Mouse (Mus musculus) embryonic facial prominence, embryonic 12.5 days (tissue): ENCODE data around the gene Ubac2. TPM values are rescaled to one million over a fixed set of nuclear protein-coding genes. Genes with fewer than 3 reads are reported as not detected.
A peak's percentile ranks its signal among the peaks of the same experiment; 100 is the strongest.

Experiments
- ATAC-seq: fragments of 200-750 bp; cut with Nextera tagmentation; 2 replicates; pipeline ENCODE4 v1.8.0; 2017; ENCODE audit not compliant: insufficient number of reproducible peaks, insufficient read depth, low FRiP score, low TSS enrichment
- H3K27ac ChIP-seq: fragments of 300-500 bp; sonication (generic); 2 replicates; pipeline ENCODE4 v1.5.1; 2016; ENCODE audit warnings: mild to moderate bottlenecking
- H3K27me3 ChIP-seq: fragments of 300-500 bp; sonication (generic); 2 replicates; pipeline ENCODE4 v1.6.1; 2016; ENCODE audit warnings: mild to moderate bottlenecking, moderate library complexity
- H3K36me3 ChIP-seq: fragments of 300-500 bp; sonication (generic); 2 replicates; pipeline ENCODE4 v1.6.1; 2016; ENCODE audit warnings: mild to moderate bottlenecking
- H3K4me1 ChIP-seq: fragments of 300-500 bp; sonication (generic); 2 replicates; pipeline ENCODE4 v1.6.1; 2016
- H3K4me2 ChIP-seq: fragments of 300-500 bp; sonication (generic); replicated peaks from 2 replicates; pipeline ENCODE4 v1.6.1; 2016; ENCODE audit warnings: mild to moderate bottlenecking, moderate library complexity
- H3K4me3 ChIP-seq: fragments of 300-500 bp; sonication (generic); 2 replicates; pipeline ENCODE4 v1.5.1; 2016; ENCODE audit warnings: mild to moderate bottlenecking
- H3K9ac ChIP-seq: fragments of 300-500 bp; sonication (generic); 2 replicates; pipeline ENCODE4 v1.6.1; 2016; ENCODE audit warnings: mild to moderate bottlenecking, moderate library complexity
- H3K9me3 ChIP-seq: fragments of 300-500 bp; sonication (generic); 2 replicates; pipeline ENCODE4 v1.6.1; 2016; ENCODE audit warnings: mild to moderate bottlenecking, moderate library complexity
- WGBS: fragments of 180-500 bp; shearing (Covaris S2); methylation state at CpG from one replicate; pipeline ENCODE4 v1.1.7; 2016; 5-methylcytosine and 5-hydroxymethylcytosine counted together
- polyA plus RNA-seq: library from polyadenylated mRNA; unstranded; fragments of >200 nt; fragmentation: Nextera tagmentation; extraction: Ambion mirVana; gene quantifications from 2 replicates; pipeline ENCODE4 v1.2.1, GENCODE M21; 2016

Ubac2 gene
- polyA plus RNA-seq, 1 experiment from 2014 or later = 64.0 TPM

DNA sequence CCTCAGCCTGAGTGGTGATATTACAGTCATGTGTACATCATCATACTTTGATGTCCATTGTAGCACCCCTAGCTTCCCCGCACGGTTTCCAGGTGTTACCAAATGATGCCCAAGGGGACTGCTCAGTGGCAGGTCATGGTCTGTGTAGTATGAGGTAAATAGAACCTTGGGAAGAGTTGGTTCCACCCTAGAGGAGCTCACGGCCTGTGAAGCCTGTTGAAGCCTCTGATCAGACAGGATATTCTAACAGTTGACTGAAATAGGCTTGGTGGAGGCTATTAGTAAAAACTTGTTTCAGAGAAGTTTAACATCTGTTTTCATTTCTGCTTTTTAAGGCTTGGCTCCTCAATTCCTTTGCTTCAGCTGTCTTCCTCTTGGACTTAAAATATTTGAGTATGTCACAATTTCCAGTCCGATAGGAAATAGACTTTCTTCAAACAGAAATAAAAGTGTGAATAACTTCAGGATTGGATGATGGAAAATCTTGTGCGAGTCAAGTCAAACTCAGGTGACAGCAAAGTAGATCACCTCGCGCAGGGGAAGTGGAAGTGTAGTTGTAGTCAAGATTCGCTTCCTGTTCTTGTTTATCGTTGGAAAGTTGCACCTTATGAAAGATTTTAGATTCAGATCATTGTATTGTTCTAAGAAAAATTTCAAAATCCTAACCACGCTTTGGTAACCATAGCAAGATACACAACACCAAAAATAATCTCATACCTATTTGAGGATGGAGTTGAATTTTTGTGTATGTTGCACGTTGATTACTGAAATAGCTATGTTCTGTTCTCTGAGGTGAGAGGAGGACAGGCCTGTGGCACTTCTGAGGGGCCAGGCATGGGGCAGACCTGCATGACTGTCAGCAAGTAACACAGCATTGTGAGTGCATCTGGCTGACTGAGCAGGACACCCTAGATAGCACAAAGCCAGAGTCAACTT, 60.1 kb downstream of the Ubac2 start:
- H3K4me1 ChIP-seq = no peaks in the 10 kb centered on the region
- peaks cover 7% of the 10 kb centered on the region; the same call in 1 of the 2 replicates for H3K9me3 ChIP-seq
- H3K36me3 ChIP-seq = peaks cover 15% of the 10 kb centered on the region
- H3K9ac ChIP-seq = no peak overlapping the region
- ATAC-seq = no peak
- H3K4me3 ChIP-seq = no peak overlapping the region
- H3K4me2 ChIP-seq = no peak overlapping the region
- no peaks in the 10 kb centered on the region for H3K27me3 ChIP-seq
- 91% methylated on average over 11 of the region's 11 CpGs for WGBS
- H3K27ac ChIP-seq = no peak overlapping the region

DNA sequence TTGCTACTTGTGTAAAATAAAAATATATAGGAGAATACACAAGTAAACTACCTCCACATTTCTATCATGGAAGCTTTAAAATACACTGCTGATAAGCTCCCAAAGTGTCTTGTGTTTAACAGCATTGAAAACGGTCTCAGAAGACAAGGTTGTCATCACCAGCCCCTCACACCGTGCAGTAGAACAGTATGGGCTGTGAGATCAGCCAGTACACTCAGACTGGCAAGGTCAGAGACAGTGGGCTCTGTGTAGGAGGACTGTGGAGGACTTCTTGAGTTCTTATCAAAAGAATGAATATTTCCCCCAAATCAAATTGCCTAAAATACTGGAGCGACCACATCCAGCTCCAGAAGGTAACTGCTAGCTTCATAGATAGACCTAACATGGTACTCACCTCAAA, 61.2 kb downstream of the Ubac2 start:
- H3K4me2 ChIP-seq = no peak overlapping the region
- no peaks in the 10 kb centered on the region for H3K4me1 ChIP-seq
- H3K27ac ChIP-seq = no peak overlapping the region
- H3K36me3 ChIP-seq = peaks cover 7% of the 10 kb centered on the region; the same call in 1 of the 2 replicates
- WGBS = 89% methylated on average over 3 of the region's 3 CpGs
- H3K27me3 ChIP-seq = no peaks in the 10 kb centered on the region
- ATAC-seq = no peak
- H3K9me3 ChIP-seq = peaks cover 7% of the 10 kb centered on the region; the same call in 1 of the 2 replicates
- H3K9ac ChIP-seq = no peak overlapping the region
- no peak overlapping the region for H3K4me3 ChIP-seq

DNA sequence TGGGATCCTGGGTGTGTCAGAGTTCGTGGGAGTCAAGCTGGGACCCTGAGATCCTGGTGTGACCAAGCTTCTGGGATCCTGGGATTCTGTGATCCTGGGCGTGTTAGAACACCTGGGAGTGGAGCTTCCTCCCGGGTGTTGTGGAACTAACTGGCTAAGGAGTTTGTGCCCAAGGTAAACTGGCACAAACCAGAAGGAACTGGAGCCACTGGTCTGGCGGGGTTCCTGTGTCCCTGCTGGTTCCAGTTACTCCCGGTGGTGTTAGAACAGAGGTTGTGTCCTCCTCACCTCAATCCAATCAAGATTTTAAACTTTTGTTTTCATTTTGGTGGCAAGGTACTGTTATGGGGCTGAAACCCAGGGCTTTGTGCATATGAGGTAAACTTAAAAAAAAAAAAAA, 67.7 kb downstream of the Ubac2 start:
- WGBS = 84% methylated on average over 5 of the region's 5 CpGs
- ATAC-seq = no peak

DNA sequence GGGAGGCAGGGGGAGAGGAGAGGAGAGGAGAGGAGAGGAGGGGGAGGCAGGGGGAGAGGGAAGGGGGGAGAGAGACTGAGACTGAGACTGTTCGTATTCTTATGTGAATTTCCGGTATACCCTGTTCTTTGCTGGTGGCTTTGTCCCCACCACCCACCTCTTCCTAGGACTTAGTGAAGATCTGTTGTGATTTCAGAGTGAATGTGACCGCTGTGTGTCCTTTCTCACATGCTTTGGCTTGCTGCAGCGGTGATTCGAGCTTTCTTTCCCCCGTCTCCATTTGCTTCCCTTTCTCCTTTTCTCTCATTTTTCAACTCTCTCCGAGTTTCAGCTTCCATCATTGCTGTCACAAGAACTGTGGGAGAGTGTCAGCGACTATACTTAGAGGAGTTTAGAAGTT, 68.3 kb downstream of the Ubac2 start:
- H3K4me1 ChIP-seq = 0 out of 2 replicates have a peak, but pooled peaks cover 3% of the 10 kb centered on the region
- H3K27ac ChIP-seq = no peak overlapping the region; the same call in 1 of the 2 replicates
- H3K9me3 ChIP-seq = no peaks in the 10 kb centered on the region
- no peak overlapping the region for H3K4me2 ChIP-seq
- H3K9ac ChIP-seq = no peak overlapping the region
- no peaks in the 10 kb centered on the region for H3K27me3 ChIP-seq
- ATAC-seq = no peak
- H3K36me3 ChIP-seq = no peaks in the 10 kb centered on the region
- 62% methylated on average over 8 of the region's 8 CpGs for WGBS
- H3K4me3 ChIP-seq = no peak overlapping the region

More for the DNA sequence above, 67.7 kb downstream of the Ubac2 start:
- Histone ChIP-seq H3K27me3 (no peaks in the 10 kb centered on the region), H3K36me3 (no peaks in the 10 kb centered on the region), H3K4me3 (no peak overlapping the region), H3K4me1 (0 out of 2 replicates have a peak, but pooled peaks cover 3% of the 10 kb centered on the region), H3K9ac (no peak overlapping the region), H3K27ac (no peak overlapping the region), H3K4me2 (no peak overlapping the region), H3K9me3 (no peaks in the 10 kb centered on the region)

DNA sequence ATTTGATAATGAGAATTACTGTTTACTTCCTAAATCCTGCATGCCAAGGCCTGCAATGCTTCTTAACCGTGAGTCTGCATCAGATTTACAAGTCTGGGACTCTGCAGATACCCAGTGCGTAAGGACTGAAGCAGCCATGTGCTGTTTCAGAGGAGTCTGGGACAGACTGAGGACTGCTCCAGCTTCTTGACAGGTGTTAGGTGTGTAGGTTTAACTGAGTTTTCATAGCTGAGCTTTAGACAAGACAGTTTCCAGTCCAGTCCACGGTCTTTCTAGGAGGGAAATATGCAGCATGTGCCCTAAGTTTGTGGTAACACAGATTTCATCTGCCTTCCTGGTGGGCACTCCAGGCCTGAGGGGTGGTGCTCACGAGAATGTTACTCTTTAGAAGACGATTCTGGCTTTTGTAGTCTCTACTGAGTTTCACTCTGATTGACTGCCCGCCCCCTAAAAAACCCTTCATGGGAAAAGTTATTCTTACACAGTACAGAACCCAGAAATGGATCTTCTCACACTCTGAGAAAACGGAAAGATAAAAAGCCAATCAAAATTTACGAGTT, 68.9 kb downstream of the Ubac2 start:
- ATAC-seq = no peak
- no peaks in the 10 kb centered on the region for H3K27me3 ChIP-seq
- 0 out of 2 replicates have a peak overlapping the region, but pooled peaks have one; percentile 46 for H3K27ac ChIP-seq
- WGBS = 73% methylated on average over 8 of the region's 8 CpGs
- H3K4me1 ChIP-seq = 0 out of 2 replicates have a peak, but pooled peaks cover 3% of the 10 kb centered on the region
- H3K4me2 ChIP-seq = no peak overlapping the region
- no peak overlapping the region for H3K9ac ChIP-seq
- H3K4me3 ChIP-seq = no peak overlapping the region
- H3K9me3 ChIP-seq = no peaks in the 10 kb centered on the region
- no peaks in the 10 kb centered on the region for H3K36me3 ChIP-seq

DNA sequence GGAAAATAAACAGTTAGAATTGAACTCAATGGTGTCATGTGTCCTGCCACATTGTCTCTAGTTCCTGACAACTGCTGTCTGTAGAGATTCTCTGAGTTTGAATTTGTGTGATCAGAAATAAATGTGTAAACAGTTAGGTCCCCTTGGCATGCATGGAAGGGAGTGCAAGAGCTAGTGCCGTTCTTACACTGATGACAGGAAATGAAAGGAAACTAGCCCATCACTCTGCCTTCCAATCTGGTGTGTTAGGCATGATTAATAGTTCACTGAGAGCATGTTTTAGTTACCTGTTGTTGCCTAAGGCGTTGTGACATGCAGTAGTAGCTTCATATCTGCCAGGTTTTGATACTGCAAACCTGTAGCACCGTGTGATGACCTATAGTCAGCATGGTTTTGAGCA, 69.5 kb downstream of the Ubac2 start:
- Histone ChIP-seq H3K4me1 (0 out of 2 replicates have a peak, but pooled peaks cover 3% of the 10 kb centered on the region), H3K36me3 (no peaks in the 10 kb centered on the region), H3K4me2 (no peak overlapping the region), H3K27ac (no peak overlapping the region), H3K27me3 (no peaks in the 10 kb centered on the region), H3K4me3 (no peak overlapping the region), H3K9ac (no peak overlapping the region), H3K9me3 (no peaks in the 10 kb centered on the region)
- WGBS = 84% methylated on average over 3 of the region's 3 CpGs
- ATAC-seq = no peak

DNA sequence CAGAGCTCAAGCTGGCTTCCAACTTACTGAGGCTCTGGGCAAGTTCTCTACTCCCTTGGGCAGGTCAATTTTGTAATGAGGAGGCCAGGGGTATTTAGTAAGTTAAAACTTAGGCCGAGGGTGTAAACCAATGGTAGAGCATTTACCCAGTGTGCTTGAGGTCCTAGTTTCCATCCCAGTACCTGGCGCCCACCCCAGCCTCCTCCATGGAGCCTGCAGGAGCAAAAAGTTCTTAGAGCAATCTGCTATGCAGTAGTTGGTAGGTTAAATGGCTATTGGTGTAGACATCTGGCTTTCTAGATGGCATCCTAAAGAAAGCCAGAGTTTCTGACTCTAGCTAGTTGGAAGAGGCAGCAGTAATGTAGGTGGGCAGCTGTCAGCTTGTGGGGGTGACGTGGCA, 71.0 kb downstream of the Ubac2 start:
- Histone ChIP-seq H3K9me3 (no peaks in the 10 kb centered on the region), H3K4me1 (0 out of 2 replicates have a peak, but pooled peaks cover 3% of the 10 kb centered on the region), H3K9ac (no peak overlapping the region), H3K36me3 (0 out of 2 replicates have a peak, but pooled peaks cover 3% of the 10 kb centered on the region), H3K27me3 (no peaks in the 10 kb centered on the region), H3K4me2 (no peak overlapping the region), H3K4me3 (no peak overlapping the region), H3K27ac (no peak overlapping the region)
- 91% methylated on average over 3 of the region's 3 CpGs for WGBS
- no peak for ATAC-seq

DNA sequence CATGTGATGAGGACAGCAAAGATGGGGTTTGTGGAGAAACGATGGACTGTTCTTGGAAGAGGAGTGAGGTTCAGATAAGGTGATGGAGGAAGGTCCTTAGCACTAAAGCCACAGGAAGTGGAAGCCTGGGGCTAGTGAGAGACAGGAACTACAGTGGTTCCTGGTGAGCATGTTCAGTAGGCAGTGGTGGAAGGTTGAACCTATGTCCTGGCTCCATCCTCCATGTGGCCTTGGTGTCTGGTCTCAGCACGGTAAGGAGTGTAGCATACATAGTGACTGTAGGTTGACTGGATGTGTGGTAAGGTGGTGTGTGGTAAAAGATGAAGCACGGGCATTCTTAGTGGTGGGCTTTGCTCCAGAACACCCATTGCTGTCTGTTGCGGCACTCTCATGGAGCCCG, 71.5 kb downstream of the Ubac2 start:
- ATAC-seq = no peak
- 93% methylated on average over 5 of the region's 5 CpGs for WGBS
- H3K9me3 ChIP-seq = no peaks in the 10 kb centered on the region

DNA sequence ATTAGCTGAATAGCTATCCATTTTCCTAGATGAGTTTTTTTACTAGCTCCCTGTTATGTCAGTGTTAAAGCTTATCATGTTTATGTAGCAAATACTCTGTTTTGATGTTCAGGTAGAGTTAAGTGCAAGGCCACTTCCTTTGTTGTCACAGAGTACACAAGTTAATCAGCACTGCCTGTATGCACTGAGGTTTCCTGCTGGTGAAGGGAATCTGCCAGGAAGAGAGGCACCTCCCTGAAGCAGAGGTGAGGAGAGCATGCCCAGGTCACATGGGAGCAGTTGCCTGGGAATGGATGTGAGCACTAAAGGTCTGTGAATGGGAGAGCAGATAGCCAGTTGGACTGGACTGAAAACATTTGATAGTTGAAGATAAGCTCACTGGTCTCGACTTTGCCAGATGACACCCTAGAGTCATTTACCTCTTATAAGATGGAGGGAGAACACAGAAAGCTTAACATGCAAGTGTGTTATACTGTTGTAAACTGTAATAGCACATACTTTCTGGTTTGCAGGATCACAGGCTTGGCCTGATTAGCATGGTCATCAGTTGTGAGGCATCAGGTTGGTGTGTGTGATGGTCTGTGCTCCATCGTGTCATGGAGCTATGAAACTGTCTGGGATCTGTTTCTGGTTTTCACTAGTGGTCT, 73.1 kb downstream of the Ubac2 start:
- H3K27ac ChIP-seq = no peak overlapping the region
- 0 out of 2 replicates have a peak, but pooled peaks cover 3% of the 10 kb centered on the region for H3K4me1 ChIP-seq
- 80% methylated on average over 2 of the region's 2 CpGs for WGBS
- H3K4me3 ChIP-seq = no peak overlapping the region
- H3K9me3 ChIP-seq = no peaks in the 10 kb centered on the region
- ATAC-seq = no peak
- H3K36me3 ChIP-seq = 0 out of 2 replicates have a peak, but pooled peaks cover 3% of the 10 kb centered on the region
- no peak overlapping the region for H3K9ac ChIP-seq
- no peak overlapping the region for H3K4me2 ChIP-seq
- no peaks in the 10 kb centered on the region for H3K27me3 ChIP-seq

More for the DNA sequence above, 71.5 kb downstream of the Ubac2 start:
- Histone ChIP-seq H3K9ac (no peak overlapping the region), H3K4me2 (no peak overlapping the region), H3K36me3 (0 out of 2 replicates have a peak, but pooled peaks cover 3% of the 10 kb centered on the region), H3K4me3 (no peak overlapping the region), H3K4me1 (0 out of 2 replicates have a peak, but pooled peaks cover 3% of the 10 kb centered on the region), H3K27ac (no peak overlapping the region), H3K27me3 (no peaks in the 10 kb centered on the region)

DNA sequence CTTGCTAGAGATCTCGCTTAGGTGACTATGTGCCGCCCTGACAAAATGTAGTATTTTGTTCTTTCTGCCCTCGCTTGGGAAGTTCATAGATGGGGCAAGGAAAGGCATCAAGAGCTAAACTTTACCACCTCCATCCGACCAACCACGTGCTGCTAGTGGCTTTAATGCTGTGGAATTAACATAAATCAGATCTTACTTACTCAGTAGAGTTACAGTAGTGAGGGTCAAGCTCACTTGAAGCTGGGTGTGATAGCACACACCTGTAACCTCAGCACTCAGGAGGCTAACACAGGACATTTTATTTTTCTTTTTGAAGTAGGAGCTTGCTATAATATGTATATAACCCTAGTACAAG, 73.6 kb downstream of the Ubac2 start:
- H3K36me3 ChIP-seq = 0 out of 2 replicates have a peak, but pooled peaks cover 3% of the 10 kb centered on the region
- H3K4me3 ChIP-seq = no peak overlapping the region
- no peak overlapping the region for H3K4me2 ChIP-seq
- H3K9ac ChIP-seq = no peak overlapping the region
- WGBS = 88% methylated on average over 5 of the region's 5 CpGs
- H3K9me3 ChIP-seq = no peaks in the 10 kb centered on the region
- 0 out of 2 replicates have a peak, but pooled peaks cover 2% of the 10 kb centered on the region for H3K4me1 ChIP-seq
- no peaks in the 10 kb centered on the region for H3K27me3 ChIP-seq
- H3K27ac ChIP-seq = no peak overlapping the region
- no peak for ATAC-seq

DNA sequence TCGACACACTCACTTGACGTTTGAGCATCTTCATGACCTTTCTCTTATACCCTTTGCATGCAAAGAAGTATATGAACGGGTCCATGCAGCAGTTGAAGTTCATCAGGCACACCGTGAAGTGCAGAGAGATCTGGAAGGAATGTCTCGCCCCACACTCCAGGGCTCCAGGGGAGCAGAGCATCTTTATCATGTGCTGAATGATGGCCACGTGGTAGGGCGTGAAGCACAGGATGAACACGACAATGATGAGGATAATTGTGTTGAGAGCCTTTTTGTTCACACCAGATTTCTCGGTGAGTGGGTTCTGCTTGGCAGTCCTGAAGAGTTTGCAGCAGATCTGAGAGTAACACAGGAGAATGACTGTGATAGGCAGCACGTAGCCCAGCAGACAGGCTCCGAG, 75.7 kb downstream of the Ubac2 start:
- no peaks in the 10 kb centered on the region for H3K27me3 ChIP-seq
- H3K36me3 ChIP-seq = 0 out of 2 replicates have a peak, but pooled peaks cover 3% of the 10 kb centered on the region
- no peaks in the 10 kb centered on the region for H3K4me1 ChIP-seq
- no peak overlapping the region for H3K4me3 ChIP-seq
- no peaks in the 10 kb centered on the region for H3K9me3 ChIP-seq
- no peak overlapping the region for H3K9ac ChIP-seq
- no peak for ATAC-seq
- WGBS = 96% methylated on average over 11 of the region's 11 CpGs
- H3K27ac ChIP-seq = no peak overlapping the region
- H3K4me2 ChIP-seq = no peak overlapping the region
